Mouse (Mus musculus) hindbrain, embryonic 15.5 days (tissue): ENCODE results near the gene Limd2. TPM values are rescaled to one million over a fixed set of nuclear protein-coding genes. Genes with fewer than 3 reads are reported as not detected.
"Not testable (repeated sequence)": the region's sequence is repeated elsewhere in the genome, so short reads cannot be mapped to it uniquely, and the experiment has no call there.

Experiments used
- ATAC-seq: fragments of 200-750 bp; cut with Nextera tagmentation; 2 replicates; pipeline ENCODE4 v1.8.0; 2017; ENCODE audit warnings: low read depth, moderate number of reproducible peaks, moderate TSS enrichment; ENCODE audit not compliant: low FRiP score
- H3K27ac ChIP-seq: fragments of 300-500 bp; sonication (generic); replicated peaks from 2 replicates; pipeline ENCODE4 v1.5.1; 2015; ENCODE audit warnings: mild to moderate bottlenecking, inconsistent platforms
- H3K27me3 ChIP-seq: fragments of 300-500 bp; sonication (generic); 2 replicates; pipeline ENCODE4 v1.6.1; 2015; ENCODE audit warnings: control low read depth, inconsistent platforms
- H3K36me3 ChIP-seq: fragments of 300-500 bp; sonication (generic); 2 replicates; pipeline ENCODE4 v1.6.1; 2015; ENCODE audit warnings: control low read depth, inconsistent platforms
- H3K4me1 ChIP-seq: fragments of 300-500 bp; sonication (generic); replicated peaks from 2 replicates; pipeline ENCODE4 v1.6.1; 2015; ENCODE audit warnings: control low read depth, inconsistent platforms
- H3K4me2 ChIP-seq: fragments of 300-500 bp; sonication (generic); 2 replicates; pipeline ENCODE4 v1.6.1; 2015; ENCODE audit warnings: moderate library complexity, mild to moderate bottlenecking, inconsistent platforms
- H3K4me3 ChIP-seq: fragments of 300-500 bp; sonication (generic); 2 replicates; pipeline ENCODE4 v1.5.1; 2015; ENCODE audit warnings: mild to moderate bottlenecking, inconsistent platforms
- H3K9ac ChIP-seq: fragments of 300-500 bp; sonication (generic); 2 replicates; pipeline ENCODE4 v1.6.1; 2015; ENCODE audit warnings: inconsistent platforms
- H3K9me3 ChIP-seq: fragments of 300-500 bp; sonication (generic); 2 replicates; pipeline ENCODE4 v1.6.1; 2016; ENCODE audit warnings: control low read depth, inconsistent platforms
- WGBS: fragments of 180-500 bp; shearing (Covaris S2); methylation state at CpG from one replicate; pipeline ENCODE4 v1.1.7; 2015; 5-methylcytosine and 5-hydroxymethylcytosine counted together
- polyA plus RNA-seq: library from polyadenylated mRNA; unstranded; fragments of >200 nt; fragmentation: Nextera tagmentation; extraction: Ambion mirVana; gene quantifications from 2 replicates; pipeline ENCODE4 v1.2.1, GENCODE M21; 2015

The Limd2 gene
- polyA plus RNA-seq, 1 experiment from 2014 or later: 167 TPM

- Histone ChIP-seq H3K9me3 (no peaks in the 10 kb centered on the region), H3K4me1 (peaks cover 26% of the 10 kb centered on the region), H3K27me3 (no peaks in the 10 kb centered on the region), H3K4me2 (no peak overlapping the region), H3K27ac (no peak overlapping the region), H3K36me3 (peaks cover 52% of the 10 kb centered on the region), H3K4me3 (no peak overlapping the region), H3K9ac (no peak overlapping the region)
- ATAC-seq: no peak
- 64% methylated on average over 5 of the region's 5 CpGs for WGBS
Observed at GRCm38 (mm10) chr11:106154091-106154490, 6.6 kb downstream of the Limd2 start.

- Histone ChIP-seq H3K36me3 (peaks cover 68% of the 10 kb centered on the region), H3K27me3 (no peaks in the 10 kb centered on the region)
- 75% methylated on average over 8 of the region's 8 CpGs for WGBS
Observed at GRCm38 (mm10) chr11:106152132-106152531, 8.5 kb downstream of the Limd2 start.

GRCm38 (mm10) chr11:106151219-106151618 is 9.4 kb downstream of the Limd2 start:
- Histone ChIP-seq H3K4me2 (no peak overlapping the region), H3K27me3 (no peaks in the 10 kb centered on the region), H3K36me3 (peaks cover 64% of the 10 kb centered on the region), H3K9me3 (no peaks in the 10 kb centered on the region), H3K27ac (no peak overlapping the region), H3K4me1 (peaks cover 6% of the 10 kb centered on the region; the same call in 1 of the 2 replicates), H3K9ac (no peak overlapping the region), H3K4me3 (no peak overlapping the region)
- WGBS: 95% methylated on average over 3 of the region's 3 CpGs
- no peak for ATAC-seq

More at GRCm38 (mm10) chr11:106152132-106152531, 8.5 kb downstream of the Limd2 start:
- H3K9me3 ChIP-seq: no peaks in the 10 kb centered on the region
- no peak overlapping the region for H3K4me2 ChIP-seq
- ATAC-seq: no peak
- H3K4me3 ChIP-seq: no peak overlapping the region
- H3K4me1 ChIP-seq: peaks cover 13% of the 10 kb centered on the region; the same call in 1 of the 2 replicates
- H3K9ac ChIP-seq: no peak overlapping the region
- H3K27ac ChIP-seq: no peak overlapping the region

GRCm38 (mm10) chr11:106134580-106135528 is 25.8 kb downstream of the Limd2 start:
- peaks cover 10% of the 10 kb centered on the region; the same call in 1 of the 2 replicates for H3K4me1 ChIP-seq
- H3K4me3 ChIP-seq: no peak overlapping the region
- H3K9me3 ChIP-seq: no peaks in the 10 kb centered on the region
- WGBS: 34% methylated on average over 8 of the region's 8 CpGs
- no peaks in the 10 kb centered on the region for H3K27me3 ChIP-seq
- H3K9ac ChIP-seq: 0 out of 2 replicates have a peak overlapping the region, but pooled peaks have one; percentile 7
- peak; percentile 65; the same call in 1 of the 2 replicates for ATAC-seq
- H3K36me3 ChIP-seq: peaks cover 5% of the 10 kb centered on the region
- peak overlapping the region; percentile 79 for H3K27ac ChIP-seq
- peak overlapping the region; percentile 19; the same call in 1 of the 2 replicates for H3K4me2 ChIP-seq

GRCm38 (mm10) chr11:106132516-106132915 is 28.1 kb downstream of the Limd2 start:
- 94% methylated on average over 5 of the region's 5 CpGs for WGBS
- no peaks in the 10 kb centered on the region for H3K9me3 ChIP-seq
- ATAC-seq: no peak

DNA sequence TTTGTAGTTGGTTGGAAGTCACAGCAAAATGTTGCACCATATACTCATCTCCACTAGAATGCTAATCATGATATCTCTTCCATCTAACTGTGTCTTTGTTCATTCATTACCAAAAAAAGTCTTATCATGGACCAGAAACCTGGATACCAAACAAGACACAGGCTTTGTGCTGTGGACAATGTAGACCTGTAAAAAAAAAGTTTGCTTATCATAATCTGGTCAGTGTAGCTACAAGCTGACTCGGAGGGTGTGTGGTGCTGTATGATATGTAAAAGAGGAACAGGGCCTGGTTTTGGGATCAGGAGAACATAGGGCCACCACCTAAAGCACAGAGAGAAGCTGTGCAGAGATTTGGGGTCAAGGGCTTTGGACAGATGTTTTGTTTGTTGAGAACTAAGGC is 31.2 kb downstream of the Limd2 start:
- ATAC-seq: no peak
- Histone ChIP-seq H3K9me3 (no peaks in the 10 kb centered on the region), H3K4me3 (no peak overlapping the region), H3K36me3 (0 out of 2 replicates have a peak, but pooled peaks cover 4% of the 10 kb centered on the region), H3K9ac (no peak overlapping the region), H3K27me3 (no peaks in the 10 kb centered on the region), H3K4me1 (0 out of 2 replicates have a peak, but pooled peaks cover under 1% of the 10 kb centered on the region), H3K4me2 (no peak overlapping the region), H3K27ac (no peak overlapping the region)
- WGBS: 95% methylated on average over 1 of the region's 1 CpGs

More at GRCm38 (mm10) chr11:106132516-106132915, 28.1 kb downstream of the Limd2 start:
- no peaks in the 10 kb centered on the region for H3K27me3 ChIP-seq
- no peak overlapping the region for H3K27ac ChIP-seq
- H3K4me1 ChIP-seq: peaks cover 10% of the 10 kb centered on the region; the same call in 1 of the 2 replicates
- H3K9ac ChIP-seq: no peak overlapping the region
- H3K4me3 ChIP-seq: no peak overlapping the region
- H3K36me3 ChIP-seq: peaks cover 9% of the 10 kb centered on the region
- H3K4me2 ChIP-seq: no peak overlapping the region

- WGBS: 95% methylated on average over 4 of the region's 6 CpGs
- not testable (repeated sequence) for H3K4me1 ChIP-seq, H3K4me2 ChIP-seq, H3K27ac ChIP-seq, H3K9me3 ChIP-seq, ATAC-seq, H3K9ac ChIP-seq, H3K27me3 ChIP-seq, H3K4me3 ChIP-seq
- peaks cover 18% of the 10 kb centered on the region for H3K36me3 ChIP-seq
Observed at GRCm38 (mm10) chr11:106126727-106127373, 33.8 kb downstream of the Limd2 start.

GRCm38 (mm10) chr11:106125827-106126226 is 34.8 kb downstream of the Limd2 start:
- Histone ChIP-seq H3K9me3 (no peaks in the 10 kb centered on the region), H3K27ac (no peak overlapping the region), H3K4me1 (no peaks in the 10 kb centered on the region), H3K27me3 (no peaks in the 10 kb centered on the region), H3K4me2 (no peak overlapping the region), H3K36me3 (peaks cover 18% of the 10 kb centered on the region), H3K4me3 (no peak overlapping the region), H3K9ac (no peak overlapping the region)
- WGBS: 83% methylated on average over 1 of the region's 1 CpGs
- no peak for ATAC-seq

DNA sequence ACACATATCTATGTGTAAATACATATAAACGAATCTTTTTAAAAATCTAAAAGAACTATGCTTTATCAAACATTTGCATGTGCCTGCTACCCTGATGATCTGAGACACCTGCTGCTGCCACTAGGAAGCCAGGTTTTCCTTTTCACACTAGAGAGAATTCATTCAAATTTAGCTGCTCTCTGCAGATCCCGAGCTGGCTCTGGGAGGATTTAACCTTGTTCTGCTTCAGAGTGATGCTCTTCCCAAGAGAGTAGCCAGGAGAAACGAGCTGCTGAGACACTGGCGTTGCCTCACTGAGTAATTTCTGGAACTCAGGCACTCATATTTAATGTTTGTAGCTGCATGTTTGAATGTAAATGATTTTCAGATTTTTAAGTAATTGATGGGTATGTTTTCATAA is 35.9 kb downstream of the Limd2 start:
- Histone ChIP-seq H3K4me2 (no peak overlapping the region), H3K27ac (no peak overlapping the region), H3K36me3 (peaks cover 20% of the 10 kb centered on the region), H3K9ac (no peak overlapping the region), H3K4me1 (no peaks in the 10 kb centered on the region), H3K4me3 (no peak overlapping the region), H3K9me3 (no peaks in the 10 kb centered on the region), H3K27me3 (no peaks in the 10 kb centered on the region)
- 69% methylated on average over 4 of the region's 4 CpGs for WGBS
- ATAC-seq: no peak

DNA sequence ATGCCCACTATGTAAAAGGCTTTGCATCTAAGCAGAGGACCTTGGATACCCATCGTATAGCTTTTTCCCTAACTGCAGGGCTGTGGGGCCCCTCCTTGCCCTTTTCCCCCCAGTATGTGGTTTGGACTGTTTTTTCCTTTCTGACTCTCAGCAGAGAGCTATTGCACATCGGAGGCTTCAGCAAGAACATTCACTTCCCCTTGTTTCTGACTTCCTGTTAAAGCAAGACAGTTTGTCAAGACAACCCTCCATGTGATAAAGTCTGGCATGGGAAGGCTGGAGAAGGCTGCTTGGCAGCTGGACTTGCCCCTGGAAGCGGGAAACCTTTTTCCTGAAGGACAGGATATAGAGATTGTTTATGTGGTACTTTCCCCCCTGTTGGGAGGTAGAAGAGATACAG is 37.9 kb downstream of the Limd2 start:
- Histone ChIP-seq H3K27me3 (no peaks in the 10 kb centered on the region), H3K4me2 (no peak overlapping the region), H3K27ac (no peak overlapping the region), H3K4me1 (no peaks in the 10 kb centered on the region), H3K9me3 (no peaks in the 10 kb centered on the region), H3K4me3 (no peak overlapping the region), H3K36me3 (peaks cover 33% of the 10 kb centered on the region), H3K9ac (no peak overlapping the region)
- no peak for ATAC-seq
- WGBS: 84% methylated on average over 3 of the region's 3 CpGs

DNA sequence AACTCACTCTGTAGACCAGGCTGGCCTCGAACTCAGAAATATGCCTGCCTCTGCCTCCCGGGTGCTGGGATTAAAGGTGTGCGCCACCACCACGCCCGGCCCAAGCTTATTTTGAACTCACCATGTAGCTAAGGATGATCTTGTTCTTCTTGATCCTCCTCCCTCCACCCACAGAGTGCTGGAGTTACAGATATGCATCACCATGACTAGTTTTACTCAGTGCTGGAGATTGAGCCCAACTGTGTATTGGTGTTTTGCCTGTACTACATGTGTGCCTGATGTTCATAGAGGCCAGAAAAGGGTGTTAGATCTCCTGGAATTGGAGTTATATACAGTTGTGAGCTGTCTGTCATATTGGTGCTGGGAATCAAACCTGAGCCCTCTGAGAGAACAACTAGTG is 38.4 kb downstream of the Limd2 start:
- no peak for ATAC-seq
- peaks cover 38% of the 10 kb centered on the region for H3K36me3 ChIP-seq
- H3K9ac ChIP-seq: no peak overlapping the region
- H3K4me2 ChIP-seq: no peak overlapping the region
- no peaks in the 10 kb centered on the region for H3K4me1 ChIP-seq
- H3K27me3 ChIP-seq: no peaks in the 10 kb centered on the region
- no peak overlapping the region for H3K4me3 ChIP-seq
- H3K9me3 ChIP-seq: no peaks in the 10 kb centered on the region
- H3K27ac ChIP-seq: no peak overlapping the region
- 96% methylated on average over 5 of the region's 5 CpGs for WGBS

GRCm38 (mm10) chr11:106111688-106112087 is 49.0 kb downstream of the Limd2 start:
- Histone ChIP-seq H3K36me3 (peaks cover 16% of the 10 kb centered on the region), H3K9me3 (no peaks in the 10 kb centered on the region)
- ATAC-seq: no peak

More at GRCm38 (mm10) chr11:106111688-106112087, 49.0 kb downstream of the Limd2 start:
- H3K4me3 ChIP-seq: no peak overlapping the region
- no peaks in the 10 kb centered on the region for H3K4me1 ChIP-seq
- H3K27me3 ChIP-seq: no peaks in the 10 kb centered on the region
- H3K27ac ChIP-seq: no peak overlapping the region
- no peak overlapping the region for H3K9ac ChIP-seq
- H3K4me2 ChIP-seq: no peak overlapping the region
